Mouse (Mus musculus): ENCODE data around the gene Ifnl2. TPM values are rescaled to one million over a fixed set of nuclear protein-coding genes. Genes with fewer than 3 reads are reported as not detected.

Ifnl2 gene
- not detected in 2 replicates for polyA plus RNA-seq (2015; fragmentation: Nextera tagmentation; extraction: Ambion mirVana)

GRCm38 (mm10) chr7:28510405-28510974, at the start of gene Ifnl2:
Gene Ifnl2, minus strand, starts transcription at chr7:28510455.

GRCm38 (mm10) chr7:28547154-28547553, 36.9 kb upstream of the Ifnl2 start, which contains the start of gene Nccrp1:
Gene Nccrp1, minus strand, starts transcription at chr7:28547254.

DNA sequence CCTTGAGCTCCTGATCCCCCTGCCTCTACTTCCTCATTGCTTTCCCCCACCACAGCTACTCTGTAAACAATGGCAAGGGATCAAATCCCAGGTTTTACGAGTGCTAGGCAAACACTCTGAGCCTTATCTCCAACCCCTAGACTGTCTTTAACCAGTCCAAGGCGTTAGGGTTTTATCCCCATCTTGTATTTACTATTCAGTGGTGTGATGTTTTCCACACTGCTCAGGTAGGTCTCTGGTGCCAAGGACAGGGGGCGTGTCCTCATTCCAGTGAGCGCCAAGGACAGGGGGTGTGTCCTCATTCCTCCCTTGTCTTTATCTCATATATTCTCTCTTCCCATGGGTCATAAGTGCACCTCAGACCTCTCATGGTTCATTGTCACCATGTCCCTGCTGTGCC, 30.3 kb upstream of the Ifnl2 start, which contains the start of gene Sycn:
TSS of gene Sycn (plus strand) at position 360 of the 400 bp plus-strand sequence.

DNA sequence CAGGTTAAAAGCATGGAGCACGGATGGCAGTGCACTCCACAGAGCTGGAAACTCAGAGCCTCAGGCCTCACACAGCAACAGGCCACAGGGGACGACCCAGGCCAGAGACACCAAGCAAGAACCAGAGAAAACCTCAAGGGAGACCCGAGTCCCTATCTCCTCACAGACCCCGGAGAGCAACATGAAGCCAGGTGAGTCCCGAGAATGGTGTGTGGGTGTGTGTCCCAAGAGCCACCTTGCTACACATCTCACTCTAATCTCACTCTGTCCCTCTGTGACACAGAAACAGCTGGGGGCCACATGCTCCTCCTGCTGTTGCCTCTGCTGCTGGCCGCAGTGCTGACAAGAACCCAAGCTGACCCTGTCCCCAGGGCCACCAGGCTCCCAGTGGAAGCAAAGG, 12.3 kb upstream of the Ifnl2 start, which contains the start of gene Ifnl3:
TSS of gene Ifnl3 (plus strand) at position 301 of the 400 bp plus-strand sequence.

Other genes starting within 250 kb of the Ifnl2 start
- 32.0 and 49.2 TPM in 2 replicates for gene Eid2, start 242.6 kb downstream of the Ifnl2 start, polyA plus RNA-seq (2015; fragmentation: Nextera tagmentation; extraction: Ambion mirVana)
- 43.2 and 45.7 TPM in 2 replicates for gene Eid2b, start 232.7 kb downstream of the Ifnl2 start, polyA plus RNA-seq (2015; fragmentation: Nextera tagmentation; extraction: Ambion mirVana)
- 5.1 and 6.7 TPM in 2 replicates for gene Selenov, start 219.3 kb downstream of the Ifnl2 start, polyA plus RNA-seq (2015; fragmentation: Nextera tagmentation; extraction: Ambion mirVana)
- 20.4 and 21.8 TPM in 2 replicates for gene Dll3, start 208.2 kb downstream of the Ifnl2 start, polyA plus RNA-seq (2015; fragmentation: Nextera tagmentation; extraction: Ambion mirVana)
- 109 and 129 TPM in 2 replicates for gene Timm50, start 198.4 kb downstream of the Ifnl2 start, polyA plus RNA-seq (2015; fragmentation: Nextera tagmentation; extraction: Ambion mirVana)
- gene Supt5, start 171.7 kb downstream of the Ifnl2 start, polyA plus RNA-seq (2015; fragmentation: Nextera tagmentation; extraction: Ambion mirVana) = 64.4 and 73.7 TPM in 2 replicates
- gene Rps16, start 159.8 kb downstream of the Ifnl2 start, polyA plus RNA-seq (2015; fragmentation: Nextera tagmentation; extraction: Ambion mirVana) = 524 and 613 TPM in 2 replicates
- 10.8 and 13.7 TPM in 2 replicates for gene Plekhg2, start 137.9 kb downstream of the Ifnl2 start, polyA plus RNA-seq (2015; fragmentation: Nextera tagmentation; extraction: Ambion mirVana)
- 3.9 and 4.1 TPM in 2 replicates for gene Zfp36, start 130.2 kb downstream of the Ifnl2 start, polyA plus RNA-seq (2015; fragmentation: Nextera tagmentation; extraction: Ambion mirVana)
- 48.8 and 49.0 TPM in 2 replicates for gene Med29, start 117.7 kb downstream of the Ifnl2 start, polyA plus RNA-seq (2015; fragmentation: Nextera tagmentation; extraction: Ambion mirVana)
- gene Paf1, start 117.5 kb downstream of the Ifnl2 start, polyA plus RNA-seq (2015; fragmentation: Nextera tagmentation; extraction: Ambion mirVana) = 75.7 and 90.9 TPM in 2 replicates
- 6.6 and 8.3 TPM in 2 replicates for gene Gmfg, start 73.0 kb downstream of the Ifnl2 start, polyA plus RNA-seq (2015; fragmentation: Nextera tagmentation; extraction: Ambion mirVana)
- 20.6 and 22.6 TPM in 2 replicates for gene Lrfn1, start 58.5 kb downstream of the Ifnl2 start, polyA plus RNA-seq (2015; fragmentation: Nextera tagmentation; extraction: Ambion mirVana)
- not detected in 2 replicates for gene Ifnl3, start 12.4 kb upstream of the Ifnl2 start, polyA plus RNA-seq (2015; fragmentation: Nextera tagmentation; extraction: Ambion mirVana)
- gene Sycn, start 30.4 kb upstream of the Ifnl2 start, polyA plus RNA-seq (2015; fragmentation: Nextera tagmentation; extraction: Ambion mirVana) = not detected in 2 replicates
- 0.39 and 0.80 TPM in 2 replicates for gene Nccrp1, start 36.8 kb upstream of the Ifnl2 start, polyA plus RNA-seq (2015; fragmentation: Nextera tagmentation; extraction: Ambion mirVana)
- gene Samd4b, start 87.7 kb upstream of the Ifnl2 start, polyA plus RNA-seq (2015; fragmentation: Nextera tagmentation; extraction: Ambion mirVana) = 16.1 and 19.3 TPM in 2 replicates
- 12.0 and 12.5 TPM in 2 replicates for gene Pak4, start 87.7 kb upstream of the Ifnl2 start, polyA plus RNA-seq (2015; fragmentation: Nextera tagmentation; extraction: Ambion mirVana)
- gene Acp7, start 120.9 kb upstream of the Ifnl2 start, polyA plus RNA-seq (2015; fragmentation: Nextera tagmentation; extraction: Ambion mirVana) = 0.40 and 0.52 TPM in 2 replicates
- 13.1 and 15.8 TPM in 2 replicates for gene Fbxo27, start 182.4 kb upstream of the Ifnl2 start, polyA plus RNA-seq (2015; fragmentation: Nextera tagmentation; extraction: Ambion mirVana)
- gene Fbxo17, start 206.3 kb upstream of the Ifnl2 start, polyA plus RNA-seq (2015; fragmentation: Nextera tagmentation; extraction: Ambion mirVana) = 5.9 and 6.1 TPM in 2 replicates
- 125 and 130 TPM in 2 replicates for gene Mrps12, start 231.4 kb upstream of the Ifnl2 start, polyA plus RNA-seq (2015; fragmentation: Nextera tagmentation; extraction: Ambion mirVana)
- 18.5 and 21.8 TPM in 2 replicates for gene Sars2, start 231.5 kb upstream of the Ifnl2 start, polyA plus RNA-seq (2015; fragmentation: Nextera tagmentation; extraction: Ambion mirVana)
- 1.5 and 2.1 TPM in 2 replicates for gene Ccer2, start 245.7 kb upstream of the Ifnl2 start, polyA plus RNA-seq (2015; fragmentation: Nextera tagmentation; extraction: Ambion mirVana)